Mouse (Mus musculus): Measurements from ENCODE around the gene Mettl26.
"Not testable (repeated sequence)": the region's sequence is repeated elsewhere in the genome, so short reads cannot be mapped to it uniquely, and the experiment has no call there.

Gene Mettl26

GRCm38 (mm10) chr17:25868601-25869191, 6.2 kb upstream of the Mettl26 start, which contains the start of gene Mcrip2:
TSS of gene Mcrip2 (minus strand) at chr17:25868764.
- no peak for DNase-seq (ENCODE audit: low read depth)

DNA sequence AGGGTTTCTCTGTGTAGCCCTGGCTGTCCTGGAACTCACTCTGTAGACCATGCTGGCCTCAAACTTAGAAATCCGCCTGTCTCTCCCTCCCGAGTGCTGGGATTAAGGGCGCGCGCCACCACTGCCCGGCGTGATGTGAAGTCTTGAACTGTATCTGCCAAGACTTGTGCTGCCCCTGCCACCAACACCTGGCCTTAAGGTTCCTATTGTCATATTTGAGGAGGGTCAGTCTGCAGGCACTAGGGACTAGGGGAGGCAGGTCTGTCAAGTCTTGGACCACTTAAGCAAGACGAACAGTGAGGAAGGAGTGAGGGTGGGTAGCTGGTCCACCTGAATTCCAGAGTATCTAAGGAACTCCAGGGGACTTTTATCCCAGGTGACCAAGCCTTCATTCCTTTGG, 5.4 kb upstream of the Mettl26 start:
- no peak for DNase-seq (ENCODE audit: low read depth)

- DNase-seq (ENCODE audit: low read depth), result no peak
Observed at GRCm38 (mm10) chr17:25869954-25870353, 4.9 kb upstream of the Mettl26 start.

DNA sequence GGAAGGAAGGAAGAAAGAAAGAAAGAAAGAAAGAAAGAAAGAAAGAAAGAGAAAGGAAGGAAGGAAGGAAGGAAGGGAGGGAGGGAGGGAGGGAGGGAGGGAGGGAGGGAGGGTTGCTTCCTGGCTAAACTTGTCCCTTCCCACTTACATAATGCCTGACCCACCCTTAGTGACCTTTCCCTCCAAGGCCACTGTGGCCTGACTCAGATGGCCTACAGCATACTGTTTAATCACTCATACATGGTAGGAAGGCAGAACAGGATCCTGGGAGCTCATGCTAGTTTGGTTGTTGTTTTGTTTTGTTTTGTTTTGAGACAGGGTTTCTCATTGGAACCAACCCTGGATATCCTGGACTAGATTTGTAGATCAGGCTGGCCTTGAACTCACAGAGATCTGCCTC, 3.3 kb upstream of the Mettl26 start:
- DNase-seq (ENCODE audit: low read depth), result not testable (repeated sequence)

- no peak for DNase-seq (ENCODE audit: low read depth)
Observed at GRCm38 (mm10) chr17:25872676-25873075, 2.2 kb upstream of the Mettl26 start.

GRCm38 (mm10) chr17:25873405-25874147, 1.3 kb upstream of the Mettl26 start:
- DNase-seq (ENCODE audit: low read depth), result no peak

GRCm38 (mm10) chr17:25874148-25874720, 640 bp upstream of the Mettl26 start:
- DNase-seq (ENCODE audit: low read depth), result no peak

GRCm38 (mm10) chr17:25875171-25876136, 580 bp downstream of the Mettl26 start:
- peak; percentile 48 for DNase-seq (ENCODE audit: low read depth)

GRCm38 (mm10) chr17:25876347-25876915, 1.6 kb downstream of the Mettl26 start:
- no peak for DNase-seq (ENCODE audit: low read depth)

DNA sequence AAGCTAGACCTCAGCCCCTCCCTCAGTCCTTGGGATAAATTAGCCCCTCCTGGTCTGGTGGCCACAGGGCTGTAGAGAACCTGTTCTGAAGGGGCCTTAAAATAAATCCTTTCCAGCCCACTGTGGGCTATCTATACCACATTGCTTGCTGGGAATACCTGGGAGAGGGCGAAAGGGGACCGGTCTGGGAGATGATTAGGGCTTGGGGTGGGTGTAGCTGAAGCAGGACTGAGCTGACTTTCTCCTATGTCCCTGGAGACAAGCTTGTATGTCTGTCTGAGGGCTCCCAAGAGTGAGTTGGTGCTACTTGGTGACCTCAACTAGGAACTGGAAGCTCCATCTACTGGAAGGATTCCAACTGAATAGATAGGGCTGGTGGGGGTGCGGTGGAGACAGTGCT, 2.2 kb downstream of the Mettl26 start:
- no peak for DNase-seq (ENCODE audit: low read depth)

GRCm38 (mm10) chr17:25877741-25878610, 3.1 kb downstream of the Mettl26 start:
- DNase-seq (ENCODE audit: low read depth), result no peak

DNA sequence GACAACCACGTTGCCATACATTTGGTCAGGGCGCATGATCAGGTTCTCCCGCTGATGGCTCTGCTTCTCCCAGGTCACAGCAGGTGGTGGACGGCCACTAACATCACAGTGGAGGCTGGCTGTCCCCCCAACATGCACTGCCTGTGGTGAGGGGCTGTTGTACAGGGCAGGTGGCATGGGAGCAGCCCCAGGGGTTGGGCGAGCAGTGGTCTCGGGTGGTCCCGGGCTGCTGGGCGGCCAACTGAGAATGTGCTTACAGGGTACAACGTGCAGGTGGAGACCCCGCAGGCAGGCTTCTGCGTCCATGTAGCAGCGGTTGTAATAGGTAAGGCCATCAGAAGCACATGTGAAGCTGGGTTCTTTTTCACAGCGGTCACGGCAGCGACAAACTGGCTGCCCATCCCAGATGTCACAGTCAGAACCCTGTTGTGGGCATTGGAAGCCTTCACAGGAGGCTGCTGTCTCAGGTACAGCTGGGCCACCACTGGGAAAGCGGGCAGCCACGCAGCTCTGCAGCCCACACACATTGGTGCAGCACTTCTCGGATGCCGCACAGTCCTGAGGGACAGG, 3.8 kb downstream of the Mettl26 start:
- DNase-seq (ENCODE audit: low read depth), result no peak

DNA sequence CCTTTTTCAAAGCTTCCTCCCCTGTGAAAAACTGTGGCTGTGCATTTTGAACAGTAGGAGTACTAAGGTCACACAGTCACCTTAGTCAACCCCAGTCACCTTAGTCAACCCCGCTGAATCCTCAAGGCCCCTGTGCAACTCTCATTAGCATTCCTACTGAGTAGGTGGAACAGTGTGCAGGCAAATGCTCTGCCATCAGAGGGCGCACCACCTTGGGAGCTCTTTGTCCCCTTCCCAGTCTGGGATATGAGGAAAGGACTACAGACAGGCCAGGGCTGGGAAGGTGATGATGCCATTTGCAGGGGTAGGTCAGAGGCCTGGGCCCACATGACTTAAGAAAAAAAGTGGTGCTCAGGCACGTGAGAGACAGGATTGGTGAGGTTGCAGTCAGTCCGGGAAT, 4.4 kb downstream of the Mettl26 start:
- no peak for DNase-seq (ENCODE audit: low read depth)

- DNase-seq (ENCODE audit: low read depth), result no peak
Observed at GRCm38 (mm10) chr17:25879750-25880149, 4.9 kb downstream of the Mettl26 start.

DNA sequence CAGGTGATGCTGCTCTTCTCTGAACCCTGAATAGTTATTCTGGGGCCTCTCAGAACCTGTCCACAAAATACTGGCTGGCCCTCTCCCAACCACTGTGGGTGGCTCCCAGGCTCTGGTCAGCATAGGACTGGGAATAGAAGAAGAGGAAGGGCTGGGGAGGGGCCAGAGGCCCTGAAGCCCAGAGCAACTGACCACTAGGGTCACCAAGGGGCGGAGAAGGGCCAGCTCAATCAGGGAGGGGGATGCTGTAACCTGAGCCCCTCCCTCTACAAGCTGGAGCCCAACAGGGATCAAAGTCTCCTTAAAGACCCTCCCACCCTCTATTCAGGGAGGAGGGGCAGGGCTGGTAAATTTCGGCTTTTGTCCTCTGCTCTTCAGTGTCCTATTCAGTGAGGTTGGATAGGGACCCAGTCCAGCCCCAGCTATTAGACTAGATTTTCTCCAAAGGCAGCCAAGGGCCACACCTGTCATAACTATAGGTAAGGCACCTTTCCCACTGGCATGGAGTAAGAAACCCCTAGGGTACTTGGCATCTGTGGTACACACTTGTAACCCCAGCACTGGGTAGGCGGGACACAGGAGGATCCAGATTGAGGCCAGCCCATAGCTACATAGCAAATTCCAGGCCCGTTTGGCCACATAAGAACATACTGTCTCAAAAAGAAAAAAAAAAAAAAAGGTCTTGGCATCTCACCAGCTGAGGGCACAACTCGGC, 5.5 kb downstream of the Mettl26 start, which contains the start of gene Wfikkn1:
Gene Wfikkn1, minus strand, starts transcription at position 663 of the 715 bp plus-strand sequence.
- no peak for DNase-seq (ENCODE audit: low read depth)

- DNase-seq (ENCODE audit: low read depth), result no peak
Observed at GRCm38 (mm10) chr17:25880913-25881641, 6.2 kb downstream of the Mettl26 start.

- peak; percentile 57 for DNase-seq (ENCODE audit: low read depth)
Observed at GRCm38 (mm10) chr17:25881691-25882090, 6.8 kb downstream of the Mettl26 start.

DNA sequence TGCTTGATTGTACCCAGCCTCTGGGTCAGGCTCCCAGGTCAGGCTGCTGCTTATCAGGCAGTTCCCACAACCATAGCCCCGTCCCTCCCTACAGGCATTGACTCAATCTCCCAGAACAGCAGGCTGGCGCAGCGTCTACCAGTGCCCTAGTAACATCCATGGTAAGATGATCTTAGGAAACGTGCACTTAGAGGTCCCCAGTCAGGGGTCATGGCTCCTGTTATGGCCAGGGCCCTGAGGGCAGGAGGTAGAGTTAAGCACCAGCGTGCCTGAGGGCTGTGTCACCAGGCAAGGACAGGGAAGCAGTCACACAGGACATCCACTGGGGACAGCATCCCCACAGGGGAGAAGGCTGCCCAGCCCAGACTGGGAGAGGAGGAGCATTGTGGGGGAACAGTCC, 7.4 kb downstream of the Mettl26 start:
- DNase-seq (ENCODE audit: low read depth), result no peak

GRCm38 (mm10) chr17:25883268-25883667, 8.4 kb downstream of the Mettl26 start:
- DNase-seq (ENCODE audit: low read depth), result no peak
